Mouse (Mus musculus): Measurements from ENCODE around the gene Dbi. TPM values are rescaled to one million over a fixed set of nuclear protein-coding genes. Genes with fewer than 3 reads are reported as not detected.

Gene Dbi
- polyA plus RNA-seq, 1 experiment from 2014 or later = 693 TPM

DNA sequence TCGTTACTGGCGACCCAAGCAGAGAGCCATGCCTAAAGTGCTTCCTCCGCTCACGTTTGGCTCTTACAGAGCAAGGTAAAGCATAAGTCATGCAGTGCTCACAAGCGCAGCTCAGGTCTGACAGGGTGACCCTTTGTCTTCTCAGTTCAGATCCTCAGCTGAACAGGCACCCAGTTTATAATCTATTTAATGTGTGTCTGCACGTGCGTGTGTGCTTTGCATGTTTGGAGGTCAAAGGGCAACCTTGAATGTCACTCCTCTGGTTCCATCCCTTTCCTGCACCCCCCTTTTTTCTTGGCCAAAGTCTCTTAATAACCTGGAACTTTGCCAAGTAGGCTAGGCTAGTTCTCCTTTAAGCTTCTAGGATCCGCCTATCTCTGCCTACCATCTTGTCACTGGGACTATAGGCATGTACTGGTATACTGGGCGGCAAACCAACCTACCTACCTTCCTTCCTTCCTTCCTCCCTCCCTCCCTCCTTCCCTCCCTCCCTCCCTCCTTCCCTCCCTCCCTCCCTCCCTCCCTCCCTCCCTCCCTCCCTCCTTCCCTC lies 19.3 kb upstream of the Dbi start:
- Histone ChIP-seq H3K36me3 (replicated peaks) (no peaks in the 10 kb centered on the region), H3K27me3 (replicated peaks; ENCODE audit: low read depth, poor library complexity, severe bottlenecking) (no peaks in the 10 kb centered on the region), H3K4me3 (no peak overlapping the region), H3K4me1 (no peaks in the 10 kb centered on the region), H3K9me3 (no peaks in the 10 kb centered on the region), H3K27ac (replicated peaks) (no peak overlapping the region)
- DNase-seq (ENCODE audit: low spot score) = no peak
- 88% methylated on average over 9 of the region's 9 CpGs for WGBS

DNA sequence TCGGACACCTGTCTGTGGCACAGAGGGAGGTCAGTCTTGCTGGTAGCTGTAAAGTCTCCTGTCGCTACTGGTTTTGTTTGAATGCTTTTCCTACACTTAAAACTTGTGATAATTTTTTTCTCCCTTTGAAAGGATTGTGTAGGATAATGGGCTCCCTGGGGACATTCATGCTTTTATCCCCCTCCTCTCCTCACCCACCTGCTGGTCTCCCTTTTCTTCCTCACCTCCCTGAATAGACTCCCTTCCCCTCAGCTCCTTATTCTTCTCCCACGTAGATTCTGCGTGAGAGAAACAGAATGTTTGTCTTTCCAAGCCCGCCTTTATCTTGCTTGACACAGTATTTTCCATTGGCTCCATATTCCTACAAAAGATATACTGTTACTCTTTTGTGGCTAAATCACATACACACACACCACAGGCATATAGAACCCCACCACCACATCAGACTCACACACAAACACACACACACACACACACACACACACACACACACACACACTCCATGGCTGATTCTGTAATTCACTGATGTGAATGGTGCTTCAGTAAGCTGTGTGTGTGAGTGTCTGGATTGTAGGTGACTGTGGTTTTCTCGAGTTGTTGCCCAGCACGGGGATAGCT lies 18.2 kb upstream of the Dbi start:
- WGBS = 40% methylated on average over 7 of the region's 7 CpGs

DNA sequence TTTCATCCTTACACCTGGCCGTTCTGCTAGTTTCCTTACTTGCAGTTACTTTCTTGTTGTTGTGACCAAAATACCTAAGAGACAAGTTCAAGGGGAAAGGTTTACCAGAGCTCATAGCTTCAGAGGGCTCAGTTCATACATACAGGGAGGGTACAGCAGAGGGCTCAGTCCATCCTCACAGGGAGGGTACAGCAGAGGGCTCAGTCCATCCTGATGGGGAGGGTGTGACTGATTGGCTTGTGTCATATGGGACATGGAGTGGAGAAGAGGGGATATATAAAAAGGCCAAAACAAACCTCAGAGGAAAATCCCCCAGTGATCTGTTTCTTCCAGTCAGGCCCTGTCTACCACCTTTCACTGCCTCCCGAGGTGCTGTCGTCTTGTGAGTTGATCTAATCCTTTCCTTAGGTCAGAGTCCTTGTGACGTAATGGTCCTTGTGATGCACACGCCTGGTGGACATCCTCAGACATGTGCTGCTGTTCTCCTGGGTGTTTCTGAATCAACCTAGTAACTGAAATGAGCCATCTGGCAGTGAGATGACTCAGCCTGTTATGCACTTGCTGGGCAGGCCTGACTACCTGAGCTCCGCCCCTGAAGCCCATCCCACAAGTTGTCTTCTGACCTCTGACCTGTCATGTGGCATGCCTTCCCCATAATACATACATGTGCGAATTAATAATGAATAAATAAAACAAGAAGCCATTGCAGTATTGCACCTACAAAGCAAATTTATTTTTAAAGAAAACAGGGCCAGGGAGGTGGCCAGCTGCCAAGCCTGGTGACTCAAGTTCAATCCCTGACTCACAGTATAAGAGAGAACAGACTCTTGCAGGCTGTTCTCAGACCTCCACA lies 15.3 kb upstream of the Dbi start:
- no peak for DNase-seq (ENCODE audit: low spot score)
- WGBS = 88% methylated on average over 7 of the region's 7 CpGs
- Histone ChIP-seq H3K4me1 (no peaks in the 10 kb centered on the region), H3K27me3 (replicated peaks; ENCODE audit: low read depth, poor library complexity, severe bottlenecking) (no peaks in the 10 kb centered on the region), H3K4me3 (no peak overlapping the region), H3K9me3 (no peaks in the 10 kb centered on the region), H3K27ac (replicated peaks) (no peak overlapping the region), H3K36me3 (replicated peaks) (no peaks in the 10 kb centered on the region)

More for the DNA sequence above, 18.2 kb upstream of the Dbi start:
- DNase-seq (ENCODE audit: low spot score) = no peak
- no peaks in the 10 kb centered on the region for H3K9me3 ChIP-seq
- H3K27me3 ChIP-seq (replicated peaks; ENCODE audit: low read depth, poor library complexity, severe bottlenecking) = no peaks in the 10 kb centered on the region
- no peaks in the 10 kb centered on the region for H3K4me1 ChIP-seq
- no peaks in the 10 kb centered on the region for H3K36me3 ChIP-seq (replicated peaks)
- no peak overlapping the region for H3K27ac ChIP-seq (replicated peaks)
- no peak overlapping the region for H3K4me3 ChIP-seq

DNA sequence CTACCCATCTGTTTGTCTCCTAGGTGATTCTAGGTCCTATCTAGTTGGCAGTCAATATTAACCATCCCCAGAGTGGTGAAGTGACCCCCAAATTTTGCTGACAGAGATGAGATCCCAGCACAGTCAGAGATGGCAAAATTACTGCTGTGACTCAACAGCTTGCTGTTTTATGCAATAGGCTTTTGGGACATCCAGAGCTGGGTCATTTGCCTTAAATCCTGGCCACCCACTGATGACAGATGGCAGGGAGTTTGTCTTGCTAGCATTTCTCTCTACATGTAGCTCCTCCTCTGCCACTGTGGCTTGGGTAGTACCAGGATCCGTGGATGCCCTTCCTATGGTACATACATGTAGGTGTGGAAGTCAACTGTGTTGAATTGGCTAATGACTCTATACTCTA lies 11.5 kb upstream of the Dbi start:
- Histone ChIP-seq H3K4me3 (no peak overlapping the region), H3K9me3 (no peaks in the 10 kb centered on the region), H3K4me1 (no peaks in the 10 kb centered on the region; the same call in 1 of the 2 replicates), H3K27me3 (replicated peaks; ENCODE audit: low read depth, poor library complexity, severe bottlenecking) (no peaks in the 10 kb centered on the region), H3K36me3 (replicated peaks) (no peaks in the 10 kb centered on the region), H3K27ac (replicated peaks) (no peak overlapping the region)
- no peak for DNase-seq (ENCODE audit: low spot score)
- WGBS = 89% methylated on average over 1 of the region's 1 CpGs

DNA sequence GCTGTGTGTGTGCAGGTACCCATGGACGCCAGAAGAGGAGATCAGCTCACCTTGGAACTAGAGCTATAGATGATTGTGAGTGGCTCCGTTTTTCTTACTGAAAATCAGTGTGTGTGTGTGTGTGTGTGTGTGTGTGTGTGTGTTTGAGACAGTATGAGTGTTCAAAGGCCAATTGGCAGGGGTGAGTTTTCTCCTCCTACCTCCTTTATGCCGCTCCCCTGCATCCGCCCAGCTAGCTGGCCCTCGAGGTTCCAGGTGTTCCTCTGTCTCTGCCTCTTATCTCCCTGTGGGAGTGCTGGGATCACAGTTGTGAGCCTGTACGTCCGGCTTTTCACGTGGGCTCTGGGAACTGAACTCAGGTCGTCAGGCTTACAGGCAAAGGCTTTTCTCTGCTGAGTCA lies 5.4 kb upstream of the Dbi start:
- H3K27ac ChIP-seq (replicated peaks) = no peak overlapping the region
- no peaks in the 10 kb centered on the region for H3K27me3 ChIP-seq (replicated peaks; ENCODE audit: low read depth, poor library complexity, severe bottlenecking)
- WGBS = 73% methylated on average over 9 of the region's 9 CpGs
- H3K9me3 ChIP-seq = no peaks in the 10 kb centered on the region
- H3K4me1 ChIP-seq = peaks cover 8% of the 10 kb centered on the region; the same call in 1 of the 2 replicates
- no peak for DNase-seq (ENCODE audit: low spot score)
- no peak overlapping the region for H3K4me3 ChIP-seq
- H3K36me3 ChIP-seq (replicated peaks) = no peaks in the 10 kb centered on the region

DNA sequence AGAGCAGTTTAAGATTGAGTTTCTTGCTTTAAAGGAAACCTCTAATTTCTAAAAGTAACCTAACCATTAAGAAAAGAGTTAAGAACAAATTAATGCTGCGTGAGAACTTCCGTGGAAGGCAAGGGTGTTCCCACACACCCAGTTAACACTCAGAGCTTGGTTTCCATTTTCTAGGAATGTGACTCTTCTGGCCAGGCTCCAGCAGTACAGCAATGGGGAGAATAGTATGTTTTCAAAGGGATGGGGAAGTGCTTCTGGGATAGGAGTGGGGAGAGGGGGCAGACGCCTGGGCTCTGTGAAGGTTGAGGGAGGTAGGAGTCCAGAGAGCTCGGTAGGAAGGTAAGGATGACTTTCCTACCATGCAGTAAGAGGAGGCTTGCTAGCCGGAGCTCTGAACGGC lies 4.6 kb upstream of the Dbi start:
- peaks cover 8% of the 10 kb centered on the region; the same call in 1 of the 2 replicates for H3K4me1 ChIP-seq
- no peak overlapping the region for H3K27ac ChIP-seq (replicated peaks)
- DNase-seq (ENCODE audit: low spot score) = no peak
- 82% methylated on average over 6 of the region's 6 CpGs for WGBS
- no peaks in the 10 kb centered on the region for H3K9me3 ChIP-seq
- H3K4me3 ChIP-seq = no peak overlapping the region
- no peaks in the 10 kb centered on the region for H3K27me3 ChIP-seq (replicated peaks; ENCODE audit: low read depth, poor library complexity, severe bottlenecking)
- H3K36me3 ChIP-seq (replicated peaks) = no peaks in the 10 kb centered on the region

DNA sequence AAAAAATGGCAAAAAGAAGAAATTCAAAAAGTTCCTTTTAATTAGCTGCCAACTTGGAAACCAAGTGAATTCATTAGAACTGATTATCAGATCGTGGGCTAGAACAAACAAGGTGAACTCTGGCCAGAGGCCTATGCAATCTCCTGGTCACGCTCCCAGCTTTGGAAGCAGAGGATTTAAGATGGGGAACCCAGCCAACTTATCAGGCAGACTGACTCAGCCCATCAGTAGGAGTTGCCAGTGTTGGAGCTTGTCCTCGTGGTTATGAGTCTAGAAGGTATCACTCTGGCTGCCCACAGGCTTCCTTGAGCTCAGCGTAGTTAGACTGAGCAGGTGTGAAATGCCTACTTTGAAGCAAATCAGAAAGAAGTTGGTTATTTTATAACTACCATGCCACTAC lies 4.0 kb upstream of the Dbi start:
- WGBS = 85% methylated on average over 4 of the region's 4 CpGs
- Histone ChIP-seq H3K27ac (replicated peaks) (no peak overlapping the region), H3K4me1 (peaks cover 13% of the 10 kb centered on the region), H3K36me3 (replicated peaks) (no peaks in the 10 kb centered on the region), H3K27me3 (replicated peaks; ENCODE audit: low read depth, poor library complexity, severe bottlenecking) (no peaks in the 10 kb centered on the region), H3K4me3 (no peak overlapping the region), H3K9me3 (no peaks in the 10 kb centered on the region)
- DNase-seq (ENCODE audit: low spot score) = no peak

DNA sequence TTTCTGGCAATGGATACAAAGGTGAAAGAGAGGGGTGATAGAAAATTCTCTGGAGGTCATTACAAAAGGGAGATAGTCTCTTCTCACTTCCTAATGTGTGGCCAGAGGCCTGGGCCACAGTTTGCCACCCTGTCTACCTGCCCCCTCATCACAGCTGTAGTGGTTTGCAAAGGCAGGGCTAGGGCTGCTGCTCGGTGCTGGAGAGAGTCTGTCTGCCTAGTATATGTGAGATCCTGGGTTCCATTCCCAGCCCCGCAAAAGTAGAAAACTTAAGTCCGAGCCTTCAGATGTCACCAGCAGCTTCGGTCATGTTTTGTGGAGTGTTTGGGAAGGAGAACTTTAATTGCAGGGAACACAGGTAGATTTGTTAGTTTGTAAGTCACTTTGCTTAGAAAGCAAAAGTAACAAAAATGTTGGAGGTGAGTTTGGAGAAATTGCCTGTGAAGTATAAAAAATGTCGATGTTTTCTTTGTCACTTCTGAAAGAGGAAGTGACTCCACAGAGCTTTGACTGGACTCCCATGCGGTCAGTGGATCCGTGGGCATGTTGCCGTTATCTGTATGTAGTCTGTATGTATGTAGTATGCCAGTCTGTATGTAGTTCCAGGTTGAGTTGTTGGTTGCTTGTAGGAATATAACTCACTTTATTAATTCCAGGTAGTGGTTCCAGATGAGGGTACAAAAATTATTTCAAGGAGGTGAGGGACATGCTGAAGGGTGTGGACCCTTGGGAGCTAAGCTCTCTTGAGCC lies 1.9 kb upstream of the Dbi start:
- Histone ChIP-seq H3K9me3 (no peaks in the 10 kb centered on the region), H3K27me3 (replicated peaks; ENCODE audit: low read depth, poor library complexity, severe bottlenecking) (no peaks in the 10 kb centered on the region), H3K4me1 (peaks cover 33% of the 10 kb centered on the region), H3K4me3 (no peak overlapping the region), H3K36me3 (replicated peaks) (peaks cover 18% of the 10 kb centered on the region), H3K27ac (replicated peaks) (no peak overlapping the region)
- WGBS = 95% methylated on average over 8 of the region's 8 CpGs
- no peak for DNase-seq (ENCODE audit: low spot score)

DNA sequence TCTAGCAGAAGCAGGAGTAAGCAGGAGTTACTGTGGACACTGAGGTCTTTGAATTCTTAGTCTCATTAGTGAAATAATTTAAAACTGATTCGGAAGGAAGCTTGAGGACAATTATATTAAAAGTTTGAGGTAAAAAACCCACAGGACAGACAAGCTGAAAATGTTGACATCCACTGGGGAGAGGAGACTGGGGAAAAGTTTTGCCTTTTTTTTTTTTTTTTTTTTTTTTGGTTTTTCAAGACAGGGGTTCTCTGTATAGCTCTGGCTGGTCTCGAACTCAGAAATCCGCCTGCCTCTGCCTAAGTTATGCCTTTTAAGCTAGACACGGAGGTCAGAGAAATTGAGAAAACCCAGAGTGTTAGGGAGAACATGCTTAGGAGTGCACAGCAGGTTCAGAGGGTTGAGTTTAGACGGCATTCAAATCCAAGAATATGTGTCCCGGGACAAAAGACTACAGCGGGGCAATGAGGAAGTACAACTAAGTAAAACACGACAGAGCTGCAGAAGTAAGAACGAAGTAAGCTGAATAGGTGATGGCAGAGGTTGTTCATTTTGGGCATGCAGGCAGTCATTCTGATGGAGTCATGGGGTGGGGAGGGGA lies 1.2 kb upstream of the Dbi start:
- Histone ChIP-seq H3K9me3 (no peaks in the 10 kb centered on the region), H3K4me1 (peaks cover 38% of the 10 kb centered on the region), H3K27ac (replicated peaks) (peak overlapping the region; percentile 89), H3K4me3 (peak overlapping the region; percentile 70), H3K27me3 (replicated peaks; ENCODE audit: low read depth, poor library complexity, severe bottlenecking) (no peaks in the 10 kb centered on the region), H3K36me3 (replicated peaks) (peaks cover 24% of the 10 kb centered on the region)
- DNase-seq (ENCODE audit: low spot score) = no peak
- WGBS = 90% methylated on average over 9 of the region's 9 CpGs

DNA sequence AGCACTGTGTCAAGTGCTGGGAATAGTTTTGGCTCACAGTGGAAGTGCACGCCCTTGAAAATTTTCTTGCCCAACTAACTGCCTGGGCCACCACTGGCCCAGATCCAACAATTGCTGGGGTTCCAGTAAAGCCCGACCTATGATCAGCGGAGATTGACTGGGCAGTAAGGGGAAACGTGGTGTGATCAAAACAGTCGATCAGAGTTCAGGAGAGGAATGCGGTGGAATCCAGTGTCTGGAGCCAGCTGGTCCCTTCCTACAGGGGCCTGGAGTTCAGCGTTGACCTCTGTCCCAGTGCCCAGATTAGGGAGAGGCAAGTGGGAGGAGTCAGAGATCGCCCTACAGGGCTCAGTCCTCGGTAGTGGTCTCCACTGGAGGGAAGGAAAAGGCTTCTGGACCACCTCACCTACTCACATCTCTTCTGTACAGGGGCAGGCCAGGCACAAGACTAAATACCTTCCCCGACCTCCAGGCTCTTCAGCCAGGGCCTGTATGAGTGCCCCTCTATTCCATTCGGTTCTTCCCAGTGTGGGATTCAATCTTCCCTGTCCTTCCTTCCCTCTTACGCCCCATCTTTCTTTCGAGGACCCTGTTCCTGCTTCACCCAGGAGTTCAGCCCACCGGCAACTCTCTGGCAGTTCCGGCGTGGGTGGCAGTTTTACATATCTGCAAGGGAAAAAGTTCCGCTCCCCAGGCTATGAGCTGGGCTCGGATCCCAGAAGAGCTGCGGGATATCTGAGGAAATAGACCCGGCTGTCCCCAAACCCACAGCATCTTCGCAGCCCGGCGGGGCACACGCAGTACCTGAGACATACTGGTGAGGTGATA lies 523 bp downstream of the Dbi start:
- peak; percentile 59 for DNase-seq (ENCODE audit: low spot score)
- Histone ChIP-seq H3K36me3 (replicated peaks) (peaks cover 41% of the 10 kb centered on the region), H3K4me1 (peaks cover 39% of the 10 kb centered on the region), H3K4me3 (peak overlapping the region; percentile 70), H3K27ac (replicated peaks) (peak overlapping the region; percentile 89), H3K9me3 (no peaks in the 10 kb centered on the region), H3K27me3 (replicated peaks; ENCODE audit: low read depth, poor library complexity, severe bottlenecking) (no peaks in the 10 kb centered on the region)
- WGBS = 4% methylated on average over 24 of the region's 24 CpGs

DNA sequence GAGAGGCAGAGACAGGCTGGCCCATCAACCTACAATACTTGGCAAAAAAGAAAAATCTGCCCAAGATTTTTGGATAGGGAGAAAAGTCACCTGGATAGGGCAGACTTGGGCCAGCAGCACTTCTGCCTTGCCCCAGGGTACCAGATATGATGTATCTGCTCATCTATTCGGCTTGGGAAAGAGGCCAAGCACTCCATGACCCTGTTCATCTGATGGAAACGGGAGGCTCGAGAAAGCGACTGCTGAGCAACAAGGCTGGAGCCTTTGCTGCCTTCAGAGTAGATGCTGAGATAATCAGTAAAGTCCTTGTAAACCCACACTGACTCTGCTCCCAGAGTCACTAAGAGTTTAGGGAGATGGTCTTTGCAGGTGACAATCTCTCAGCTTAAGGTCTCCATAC lies 1.5 kb downstream of the Dbi start:
- Histone ChIP-seq H3K27ac (replicated peaks) (peak overlapping the region; percentile 89; the same call in 1 of the 2 replicates), H3K4me3 (peak overlapping the region; percentile 70), H3K36me3 (replicated peaks) (peaks cover 50% of the 10 kb centered on the region), H3K27me3 (replicated peaks; ENCODE audit: low read depth, poor library complexity, severe bottlenecking) (no peaks in the 10 kb centered on the region), H3K4me1 (peaks cover 39% of the 10 kb centered on the region), H3K9me3 (peaks cover 4% of the 10 kb centered on the region; the same call in 1 of the 2 replicates)
- WGBS = 91% methylated on average over 4 of the region's 4 CpGs
- no peak for DNase-seq (ENCODE audit: low spot score)
